Mouse (Mus musculus): Measurements from ENCODE around the gene Yipf2.
"Not testable (repeated sequence)": the region's sequence is repeated elsewhere in the genome, so short reads cannot be mapped to it uniquely, and the experiment has no call there.

GRCm38 (mm10) chr9:21594350-21594749 lies 1.7 kb upstream of the Yipf2 start:
- not testable (repeated sequence) for TF ChIP-seq POLR2A (IDR thresholded peaks at IDR 0.05; ENCODE audit: borderline replicate concordance, control insufficient read depth, low read depth, low read length); CTCF (IDR thresholded peaks at IDR 0.05; ENCODE audit: control insufficient read depth, insufficient read depth, low read length)

Measured in bone marrow, adult 2 months (tissue).